Mouse (Mus musculus): ENCODE results near the gene Stac3.

GRCm38 (mm10) chr10:127477301-127477700, 24.2 kb upstream of the Stac3 start:
- TF ChIP-seq CTCF (IDR thresholded peaks at IDR 0.05; ENCODE audit: borderline replicate concordance, extremely low read depth, insufficient read depth, insufficient read length) (no peak), POLR2A (IDR thresholded peaks at IDR 0.05; ENCODE audit: borderline replicate concordance, extremely low read depth, insufficient read depth, insufficient read length, poor library complexity, severe bottlenecking) (no peak)
